Mouse (Mus musculus) liver, embryonic 14.5 days (tissue): ENCODE data around the gene Sycp2l. TPM values are rescaled to one million over a fixed set of nuclear protein-coding genes. Genes with fewer than 3 reads are reported as not detected.
"Not testable (repeated sequence)": the region's sequence is repeated elsewhere in the genome, so short reads cannot be mapped to it uniquely, and the experiment has no call there.

Experiments used
- ATAC-seq: fragments of 200-750 bp; cut with Nextera tagmentation; 2 replicates; pipeline ENCODE4 v1.8.0; 2017; ENCODE audit warnings: moderate number of reproducible peaks, mild to moderate bottlenecking, moderate library complexity; ENCODE audit not compliant: insufficient read depth
- DNase-seq, 3 experiments: peaks; one replicate each; pipeline ENCODE4 v3.0.0-alpha.2; 2012 to 2013; ENCODE audit warnings: low read depth in 3 of 3, low spot score in 3 of 3
- H3K27ac ChIP-seq: fragments of 300-500 bp; sonication (generic); 2 replicates; pipeline ENCODE4 v1.5.1; 2014; ENCODE audit warnings: moderate library complexity, mild to moderate bottlenecking, control low read depth, inconsistent platforms
- H3K27me3 ChIP-seq: fragments of 300-500 bp; sonication (generic); 2 replicates; pipeline ENCODE4 v1.6.1; 2014; ENCODE audit warnings: mild to moderate bottlenecking, low read length, moderate library complexity; ENCODE audit not compliant: control insufficient read depth, insufficient read depth
- H3K36me3 ChIP-seq: fragments of 300-500 bp; sonication (generic); replicated peaks from 2 replicates; pipeline ENCODE4 v1.6.1; 2014; ENCODE audit warnings: low read depth; ENCODE audit not compliant: control insufficient read depth, insufficient read depth
- H3K4me1 ChIP-seq, 2 experiments: fragments of 200-500 bp in 1 of 2; fragments of 300-500 bp in 1 of 2; sonication (generic) in 1 of 2; replicated peaks; 2 replicates each; pipeline ENCODE4 v1.6.1; 2012 to 2014; ENCODE audit warnings: antibody characterized with exemption in 1 of 2, inconsistent platforms in 1 of 2, low read length in 1 of 2; ENCODE audit not compliant: control insufficient read depth in 2 of 2, insufficient read depth in 2 of 2
- H3K4me2 ChIP-seq: fragments of 300-500 bp; sonication (generic); 2 replicates; pipeline ENCODE4 v1.6.1; 2014; ENCODE audit warnings: low read depth, mild to moderate bottlenecking, control low read depth, moderate library complexity
- H3K4me3 ChIP-seq, 2 experiments: fragments of 200-500 bp in 1 of 2; fragments of 300-500 bp in 1 of 2; sonication (generic) in 1 of 2; 2 replicates each; pipeline ENCODE4 v1.5.1; 2012 to 2014; ENCODE audit warnings: low read depth in 2 of 2, low read length in 2 of 2, mild to moderate bottlenecking in 2 of 2, control low read depth in 1 of 2, inconsistent platforms in 1 of 2, moderate library complexity in 1 of 2; ENCODE audit not compliant: insufficient read depth in 1 of 2
- H3K9ac ChIP-seq: fragments of 300-500 bp; sonication (generic); replicated peaks from 2 replicates; pipeline ENCODE4 v1.6.1; 2014; ENCODE audit warnings: mild to moderate bottlenecking, control low read depth, moderate library complexity
- H3K9me3 ChIP-seq: fragments of 300-500 bp; sonication (generic); 2 replicates; pipeline ENCODE4 v1.6.1; 2016; ENCODE audit warnings: low read length, mixed read lengths; ENCODE audit not compliant: control insufficient read depth
- CTCF ChIP-seq: IDR thresholded peaks from 2 replicates; pipeline ENCODE4 v1.5.1; 2016; ENCODE audit warnings: antibody characterized with exemption, low read depth, control low read depth
- EP300 ChIP-seq: IDR thresholded peaks from 2 replicates; pipeline ENCODE4 v1.6.1; 2016; ENCODE audit warnings: antibody characterized with exemption, low read depth
- WGBS: fragments of 180-500 bp; shearing (Covaris S2); extraction: QIAGEN DNeasy Blood & Tissue Kit; methylation state at CpG from one replicate; pipeline ENCODE4 v1.1.7; 2014; ENCODE audit not compliant: insufficient replicate concordance; 5-methylcytosine and 5-hydroxymethylcytosine counted together
- polyA plus RNA-seq, 2 experiments: library from polyadenylated mRNA; depleted of rRNA in 1 of 2; stranded (reverse) in 1 of 2; unstranded in 1 of 2; fragments of >200 nt; fragmentation: Nextera tagmentation in 1 of 2; extraction: Ambion mirVana in 1 of 2; gene quantifications; 2 replicates each; pipeline versions ENCODE4 v1.2.1 to v1.2.3; 2012 to 2014

Sycp2l gene
- polyA plus RNA-seq, 2 experiments, result not detected

DNA sequence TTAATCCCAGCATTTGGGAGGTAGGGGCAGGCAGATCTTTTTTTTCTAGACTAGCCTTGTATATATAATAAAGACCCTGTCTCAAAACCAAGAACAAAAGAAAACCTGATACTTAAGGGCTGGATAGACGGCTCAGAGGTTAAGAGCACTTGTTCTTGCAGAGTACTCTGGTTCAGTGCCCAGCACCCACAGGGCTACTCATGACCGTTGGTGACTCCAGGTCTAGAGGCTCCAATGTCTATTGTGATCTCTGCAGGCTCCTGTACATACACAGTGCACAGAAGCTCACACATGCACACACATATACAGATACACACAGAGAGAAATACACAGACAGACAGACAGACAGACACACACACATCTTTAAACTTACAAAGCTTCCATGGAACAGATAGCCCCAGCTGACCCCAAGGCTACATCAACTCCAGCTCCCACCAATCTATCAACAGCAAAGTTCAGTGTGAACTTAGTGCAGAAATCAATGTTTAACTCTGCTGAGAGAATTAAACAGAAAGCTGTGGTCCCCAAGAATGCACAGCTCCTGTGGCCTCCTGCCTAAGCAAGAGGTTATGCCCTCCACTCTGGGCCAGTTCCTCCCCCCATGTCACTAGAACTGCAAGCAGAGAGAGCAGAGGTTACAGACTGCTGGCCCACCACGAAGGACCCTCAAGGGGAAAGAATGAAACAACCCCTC, 81.7 kb downstream of the Sycp2l start:
- peak in 1 of 3 experiments; percentile 17 for DNase-seq
- H3K9ac ChIP-seq, result no peak overlapping the region
- H3K4me2 ChIP-seq, result no peak overlapping the region; the same call in 1 of the 2 replicates
- H3K4me3 ChIP-seq, result no peak overlapping the region
- no peaks in the 10 kb centered on the region for H3K9me3 ChIP-seq
- no peaks in the 10 kb centered on the region for H3K27me3 ChIP-seq
- no peak overlapping the region for H3K27ac ChIP-seq
- peaks cover 0 to 4% of the 10 kb centered on the region in 2 experiments; a peak in 2 of 4 replicates for H3K4me1 ChIP-seq
- peak; percentile 37; the same call in 1 of the 2 replicates for ATAC-seq
- H3K36me3 ChIP-seq, result no peaks in the 10 kb centered on the region
- no peak for TF ChIP-seq EP300
- no peak for TF ChIP-seq CTCF
- WGBS, result 46% methylated on average over 3 of the region's 3 CpGs

DNA sequence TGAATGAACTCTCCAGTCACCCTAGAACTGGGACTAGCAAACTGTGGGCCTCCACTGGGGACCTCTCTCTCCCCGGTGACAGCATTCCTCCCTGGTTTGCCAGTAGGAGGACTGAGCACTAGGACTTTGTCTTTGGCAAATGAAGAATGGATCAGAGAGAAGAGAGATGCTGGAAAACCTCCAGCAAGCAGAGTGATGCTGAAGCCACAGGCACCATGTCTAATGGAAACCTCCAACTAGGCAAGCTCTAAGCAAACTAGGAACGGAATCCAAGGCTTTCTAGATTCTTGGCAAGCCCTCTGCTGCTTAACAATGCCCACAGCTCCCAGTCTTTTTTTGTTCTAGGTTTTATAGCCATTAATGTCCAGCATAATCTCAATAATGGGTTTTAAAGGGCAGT, 86.8 kb downstream of the Sycp2l start:
- no peaks in the 10 kb centered on the region for H3K27me3 ChIP-seq
- H3K27ac ChIP-seq, result no peak overlapping the region
- WGBS, result 59% methylated on average over 2 of the region's 2 CpGs
- DNase-seq (no peak), ATAC-seq (no peak)
- no peak overlapping the region for H3K9ac ChIP-seq
- H3K4me3 ChIP-seq, result no peak overlapping the region
- no peak overlapping the region for H3K4me2 ChIP-seq
- peaks cover 0 to 7% of the 10 kb centered on the region in 2 experiments; a peak in 2 of 4 replicates for H3K4me1 ChIP-seq
- H3K9me3 ChIP-seq, result no peaks in the 10 kb centered on the region
- H3K36me3 ChIP-seq, result no peaks in the 10 kb centered on the region
- TF ChIP-seq CTCF (no peak), EP300 (no peak)

DNA sequence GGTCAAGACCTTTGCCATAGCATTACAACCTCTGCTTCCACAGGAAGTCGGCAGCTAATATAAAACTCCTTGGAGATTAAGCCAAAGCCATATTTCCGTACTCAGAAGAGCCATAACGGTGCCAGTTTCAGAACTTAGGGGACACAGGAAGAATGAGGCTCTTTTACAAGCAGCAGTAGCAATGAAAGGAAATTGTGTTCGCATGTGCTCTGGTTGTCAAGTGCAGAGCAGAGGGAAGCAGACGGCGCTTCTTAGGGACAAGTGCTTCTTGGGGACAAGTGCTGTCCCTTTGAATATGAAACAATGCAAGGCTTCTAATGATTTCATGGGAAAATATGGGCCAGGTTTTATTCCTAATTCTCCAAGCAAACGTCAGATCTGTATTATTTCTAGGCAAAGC, 89.2 kb downstream of the Sycp2l start:
- Histone ChIP-seq H3K4me1 (peaks cover 0 to 3% of the 10 kb centered on the region in 2 experiments; a peak in 1 of 4 replicates), H3K4me3 (no peak overlapping the region), H3K36me3 (no peaks in the 10 kb centered on the region), H3K27me3 (no peaks in the 10 kb centered on the region), H3K9ac (no peak overlapping the region), H3K27ac (no peak overlapping the region), H3K9me3 (no peaks in the 10 kb centered on the region), H3K4me2 (no peak overlapping the region)
- DNase-seq (no peak), ATAC-seq (no peak)
- TF ChIP-seq CTCF (no peak), EP300 (no peak)
- 53% methylated on average over 7 of the region's 7 CpGs for WGBS

DNA sequence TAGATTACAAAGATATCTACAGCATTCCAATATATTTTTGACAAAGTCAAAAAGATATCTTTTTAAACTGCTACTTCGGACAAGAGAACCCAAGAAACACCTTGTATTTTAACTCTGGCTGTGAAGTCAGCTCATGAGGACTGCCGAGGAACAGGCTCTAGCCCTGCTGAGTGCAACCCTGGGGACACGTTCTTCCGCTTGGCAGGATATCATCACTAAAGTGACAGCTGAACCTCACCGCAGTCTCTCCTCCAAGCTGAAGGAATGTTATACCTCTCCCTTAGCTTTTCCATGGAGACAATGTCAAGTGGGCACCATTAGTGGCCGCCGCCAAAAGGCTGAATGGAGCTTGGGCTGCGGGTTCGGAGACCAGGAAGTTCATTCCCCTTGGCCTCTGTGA, 89.6 kb downstream of the Sycp2l start:
- TF ChIP-seq EP300 (no peak), CTCF (no peak)
- Histone ChIP-seq H3K4me3 (no peak overlapping the region), H3K9me3 (no peaks in the 10 kb centered on the region), H3K4me1 (peaks cover 0 to 3% of the 10 kb centered on the region in 2 experiments; a peak in 1 of 4 replicates), H3K27me3 (no peaks in the 10 kb centered on the region), H3K27ac (no peak overlapping the region), H3K36me3 (no peaks in the 10 kb centered on the region), H3K9ac (no peak overlapping the region), H3K4me2 (no peak overlapping the region)
- DNase-seq (no peak), ATAC-seq (no peak)
- WGBS, result 76% methylated on average over 9 of the region's 9 CpGs

DNA sequence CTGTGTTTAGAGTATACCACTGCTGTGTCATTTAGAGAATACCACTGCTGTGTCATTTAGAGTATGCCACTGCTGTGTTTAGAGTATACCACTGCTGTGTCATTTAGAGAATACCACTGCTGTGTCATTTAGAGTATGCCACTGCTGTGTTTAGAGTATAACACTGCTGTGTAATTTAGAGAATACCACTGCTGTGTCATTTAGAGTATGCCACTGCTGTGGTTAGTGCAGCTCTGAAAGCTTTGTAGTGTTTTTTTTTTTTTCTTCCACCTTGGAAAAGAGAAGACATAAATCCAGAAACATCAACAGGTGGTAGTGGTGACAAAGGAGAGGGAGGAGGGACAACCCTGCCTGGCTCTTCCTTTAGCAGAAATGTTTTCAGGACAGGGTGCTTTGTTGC, 91.5 kb downstream of the Sycp2l start:
- H3K4me1 ChIP-seq, H3K27me3 ChIP-seq, DNase-seq, H3K4me3 ChIP-seq, H3K36me3 ChIP-seq, ATAC-seq, H3K9ac ChIP-seq, H3K4me2 ChIP-seq, H3K9me3 ChIP-seq, H3K27ac ChIP-seq: not testable (repeated sequence)
